16 mouse cellular contexts compared by ENCODE assay signal in genomic region chr15:5660819-5661218, GRCm38 (mm10).
DNase-seq lines count a peak whose midpoint lies in the region; ATAC-seq and TF ChIP-seq lines count a peak whose summit lies in the region.
"Had no signal": no experiment of that assay in that cellular context is flagged by ENCODE, and none has a peak within 500 bp of the region (broad histone marks: within the 10 kb centered on the region; RNA-seq: fewer than 3 reads in every experiment).

No protein-coding gene starts in this region.

- no peak overlapping the region for H3K27ac ChIP-seq in liver, postnatal 0 days (ENCODE audit: low read depth)
- no peak overlapping the region for H3K27ac ChIP-seq in liver, embryonic 12.5 days
- H3K27ac ChIP-seq in stomach, postnatal 0 days (replicated peaks) = no peak overlapping the region
- H3K27ac ChIP-seq: heart, embryonic 15.5 days; hindbrain, embryonic 12.5 days; liver, embryonic 15.5 days; stomach, embryonic 15.5 days had no signal

- H3K4me2 ChIP-seq in liver, postnatal 0 days (ENCODE audit: low read depth, low read length) = no peak overlapping the region
- H3K4me2 ChIP-seq in liver, embryonic 12.5 days = no peak overlapping the region
- no peak overlapping the region for H3K4me2 ChIP-seq in stomach, postnatal 0 days (replicated peaks; ENCODE audit: low read depth)
- H3K4me2 ChIP-seq: heart, embryonic 15.5 days; hindbrain, embryonic 12.5 days; liver, embryonic 15.5 days; stomach, embryonic 15.5 days had no signal

- no peaks in the 10 kb centered on the region for H3K36me3 ChIP-seq in liver, postnatal 0 days (replicated peaks; ENCODE audit: insufficient read depth, low read length)
- no peaks in the 10 kb centered on the region for H3K36me3 ChIP-seq in liver, embryonic 12.5 days
- no peaks in the 10 kb centered on the region for H3K36me3 ChIP-seq in stomach, postnatal 0 days (ENCODE audit: control insufficient read depth, insufficient read depth, low read length)
- H3K36me3 ChIP-seq: heart, embryonic 15.5 days; hindbrain, embryonic 12.5 days; liver, embryonic 15.5 days; stomach, embryonic 15.5 days had no signal

- H3K4me1 ChIP-seq in liver, postnatal 0 days (ENCODE audit: insufficient read depth) = no peaks in the 10 kb centered on the region
- peaks cover 9% of the 10 kb centered on the region for H3K4me1 ChIP-seq in liver, embryonic 12.5 days
- no peaks in the 10 kb centered on the region for H3K4me1 ChIP-seq in stomach, postnatal 0 days (replicated peaks; ENCODE audit: control insufficient read depth, insufficient read depth)
- H3K4me1 ChIP-seq: heart, embryonic 15.5 days; hindbrain, embryonic 12.5 days; stomach, embryonic 15.5 days had no signal

- no peak for TF ChIP-seq CTCF in liver, postnatal 0 days (IDR thresholded peaks at IDR 0.05; ENCODE audit: low read depth)
- no peak for TF ChIP-seq CTCF in stomach, postnatal 0 days (IDR thresholded peaks at IDR 0.05; ENCODE audit: low read depth)

- no peaks in the 10 kb centered on the region for H3K9me3 ChIP-seq in liver, postnatal 0 days (ENCODE audit: low read length)
- no peaks in the 10 kb centered on the region for H3K9me3 ChIP-seq in liver, embryonic 12.5 days (replicated peaks)
- no peaks in the 10 kb centered on the region for H3K9me3 ChIP-seq in stomach, postnatal 0 days (ENCODE audit: control insufficient read depth, low read length)
- H3K9me3 ChIP-seq: heart, embryonic 15.5 days; hindbrain, embryonic 12.5 days; liver, embryonic 15.5 days; stomach, embryonic 15.5 days had no signal

- no peaks in the 10 kb centered on the region for H3K27me3 ChIP-seq in liver, postnatal 0 days (ENCODE audit: insufficient read depth, low read length)
- no peaks in the 10 kb centered on the region for H3K27me3 ChIP-seq in liver, embryonic 12.5 days (replicated peaks)
- no peaks in the 10 kb centered on the region for H3K27me3 ChIP-seq in stomach, postnatal 0 days (ENCODE audit: control insufficient read depth, insufficient read depth, low read length)
- H3K27me3 ChIP-seq: heart, embryonic 15.5 days; hindbrain, embryonic 12.5 days; liver, embryonic 15.5 days; stomach, embryonic 15.5 days had no signal

- DNase-seq in gastrocnemius, postnatal 10 days = peak; percentile 7
- DNase-seq in gastrocnemius, adult 8-10 months (ENCODE audit: low spot score in 2 of 2) = no peak
- DNase-seq in liver, postnatal 0 days = peak; percentile 21
- peak; percentile 56 for DNase-seq in adipocyte (ENCODE audit: low spot score)
- DNase-seq in stomach, postnatal 0 days (ENCODE audit: low spot score) = no peak
- DNase-seq: adrenal gland, adult 2 months; embryo, embryonic 11 days; forebrain, postnatal 0 days; thymus, postnatal 36 days had no signal

- H3K9ac ChIP-seq in liver, postnatal 0 days (replicated peaks) = no peak overlapping the region
- H3K9ac ChIP-seq in liver, embryonic 12.5 days = no peak overlapping the region
- no peak overlapping the region for H3K9ac ChIP-seq in stomach, postnatal 0 days (ENCODE audit: low read length)
- H3K9ac ChIP-seq: forebrain, postnatal 0 days; heart, embryonic 15.5 days; hindbrain, embryonic 12.5 days; liver, embryonic 15.5 days; stomach, embryonic 15.5 days had no signal

- peak; percentile 54 for ATAC-seq in liver, postnatal 0 days
- no peak for ATAC-seq in liver, embryonic 12.5 days
- ATAC-seq in erythroid progenitor cell, adult 5-6 weeks (replicated peaks; ENCODE audit: low FRiP score, poor library complexity, severe bottlenecking) = peak; percentile 47
- ATAC-seq in stomach, postnatal 0 days (ENCODE audit: low FRiP score, low TSS enrichment) = no peak
- ATAC-seq: CD4-positive, CD25-positive, alpha-beta regulatory T cell, adult 4 months; forebrain, postnatal 0 days had no signal

- peak; percentile 62; the same call in 1 of the 2 replicates for TF ChIP-seq EP300 in liver, postnatal 0 days (IDR thresholded peaks at IDR 0.05; ENCODE audit: low read depth)
- TF ChIP-seq EP300 in stomach, postnatal 0 days (optimal IDR thresholded peaks at IDR 0.05) = no peak

- WGBS in liver, postnatal 0 days (ENCODE audit: insufficient replicate concordance) = 46% methylated on average over 3 of the region's 3 CpGs
- WGBS in liver, embryonic 12.5 days (ENCODE audit: insufficient replicate concordance) = 43% methylated on average over 3 of the region's 3 CpGs
- WGBS in stomach, postnatal 0 days = 53% methylated on average over 3 of the region's 3 CpGs

- no peak overlapping the region for H3K4me3 ChIP-seq in liver, postnatal 0 days (ENCODE audit: low read depth, low read length)
- H3K4me3 ChIP-seq in liver, embryonic 12.5 days = no peak overlapping the region
- H3K4me3 ChIP-seq in stomach, postnatal 0 days (ENCODE audit: low read depth, low read length) = no peak overlapping the region
- H3K4me3 ChIP-seq: heart, embryonic 15.5 days; hindbrain, embryonic 12.5 days; liver, embryonic 15.5 days; stomach, embryonic 15.5 days had no signal

Comparison
In these comparisons a context has a peak if more than half of its experiments do, and no peak if none do; other contexts are left out.
1. DNase-seq: peak in gastrocnemius, postnatal 10 days (single experiment), liver, postnatal 0 days (single experiment) and adipocyte (single experiment); none in gastrocnemius, adult 8-10 months (0 of 2) and stomach, postnatal 0 days (single experiment).
2. ATAC-seq: peak in liver, postnatal 0 days (single experiment) and erythroid progenitor cell, adult 5-6 weeks (single experiment); none in liver, embryonic 12.5 days (single experiment) and stomach, postnatal 0 days (single experiment).